Mouse (Mus musculus) bone marrow macrophage, adult 2 months (primary cell): Measurements from ENCODE around the gene Tlr2. TPM values are rescaled to one million over a fixed set of nuclear protein-coding genes. Genes with fewer than 3 reads are reported as not detected.
A peak's percentile ranks its signal among the peaks of the same experiment; 100 is the strongest.
"Not testable (repeated sequence)": the region's sequence is repeated elsewhere in the genome, so short reads cannot be mapped to it uniquely, and the experiment has no call there.

Experiments
- H3K27ac ChIP-seq: 2 replicates; pipeline ENCODE4 v1.5.1; 2012; ENCODE audit warnings: low read depth, low read length; ENCODE audit not compliant: insufficient read depth
- H3K4me1 ChIP-seq: 2 replicates; pipeline ENCODE4 v1.6.1; 2012; ENCODE audit warnings: low read length; ENCODE audit not compliant: control insufficient read depth, insufficient read depth
- H3K4me3 ChIP-seq: 2 replicates; pipeline ENCODE4 v1.5.1; 2012; ENCODE audit warnings: mild to moderate bottlenecking, low read length, moderate library complexity; ENCODE audit not compliant: insufficient read depth
- CTCF ChIP-seq: IDR thresholded peaks from 2 replicates; pipeline ENCODE4 v1.5.1; 2012; ENCODE audit warnings: low read depth, mild to moderate bottlenecking, low read length, moderate library complexity
- POLR2A ChIP-seq: IDR thresholded peaks from 2 replicates; pipeline ENCODE4 v1.6.1; 2012; ENCODE audit warnings: mild to moderate bottlenecking, low read depth, low read length, borderline replicate concordance
- polyA plus RNA-seq: library from polyadenylated mRNA; stranded (reverse); fragments of >200 nt; gene quantifications from 2 replicates; pipeline ENCODE4 v1.2.4, GENCODE M21; 2012; ENCODE audit not compliant: missing spikeins, insufficient read depth, insufficient read length

Tlr2 gene
- 120 and 121 TPM in 2 replicates for polyA plus RNA-seq

GRCm38 (mm10) chr3:83841095-83841850, at the start of gene Tlr2:
TSS of gene Tlr2 (minus strand) at chr3:83841767.
- TF ChIP-seq CTCF = no peak; the same call in 1 of the 2 replicates
- no peak for TF ChIP-seq POLR2A
- peak within 1 kb of the TSS; percentile 89 for H3K4me3 ChIP-seq
- H3K27ac ChIP-seq = peak within 1 kb of the TSS; percentile 89
- peaks cover 60% of the 10 kb centered on the region for H3K4me1 ChIP-seq

DNA sequence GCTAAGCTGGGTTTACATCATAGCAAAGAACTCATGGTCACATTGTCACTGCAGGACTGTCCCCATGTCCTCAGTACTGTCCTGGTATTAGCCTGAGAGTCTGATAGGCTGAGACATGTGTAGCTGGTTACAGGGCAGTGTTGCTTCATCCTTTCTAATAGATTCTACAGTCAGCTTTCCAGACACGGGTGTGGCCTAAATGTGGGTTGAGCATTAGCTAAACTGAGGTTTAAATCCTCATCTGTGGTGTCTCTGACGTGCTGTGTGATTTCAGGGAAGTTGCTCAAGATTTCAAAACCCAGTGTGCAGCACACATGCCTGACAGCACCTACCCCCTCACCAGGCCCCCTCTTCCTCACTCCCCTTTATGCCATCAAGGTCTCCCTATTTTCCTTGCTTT, 43.6 kb upstream of the Tlr2 start:
- Histone ChIP-seq H3K4me3 (no peak overlapping the region), H3K4me1 (peaks cover 20% of the 10 kb centered on the region), H3K27ac (peak overlapping the region; percentile 26; the same call in 1 of the 2 replicates)
- TF ChIP-seq CTCF (no peak), POLR2A (no peak)

DNA sequence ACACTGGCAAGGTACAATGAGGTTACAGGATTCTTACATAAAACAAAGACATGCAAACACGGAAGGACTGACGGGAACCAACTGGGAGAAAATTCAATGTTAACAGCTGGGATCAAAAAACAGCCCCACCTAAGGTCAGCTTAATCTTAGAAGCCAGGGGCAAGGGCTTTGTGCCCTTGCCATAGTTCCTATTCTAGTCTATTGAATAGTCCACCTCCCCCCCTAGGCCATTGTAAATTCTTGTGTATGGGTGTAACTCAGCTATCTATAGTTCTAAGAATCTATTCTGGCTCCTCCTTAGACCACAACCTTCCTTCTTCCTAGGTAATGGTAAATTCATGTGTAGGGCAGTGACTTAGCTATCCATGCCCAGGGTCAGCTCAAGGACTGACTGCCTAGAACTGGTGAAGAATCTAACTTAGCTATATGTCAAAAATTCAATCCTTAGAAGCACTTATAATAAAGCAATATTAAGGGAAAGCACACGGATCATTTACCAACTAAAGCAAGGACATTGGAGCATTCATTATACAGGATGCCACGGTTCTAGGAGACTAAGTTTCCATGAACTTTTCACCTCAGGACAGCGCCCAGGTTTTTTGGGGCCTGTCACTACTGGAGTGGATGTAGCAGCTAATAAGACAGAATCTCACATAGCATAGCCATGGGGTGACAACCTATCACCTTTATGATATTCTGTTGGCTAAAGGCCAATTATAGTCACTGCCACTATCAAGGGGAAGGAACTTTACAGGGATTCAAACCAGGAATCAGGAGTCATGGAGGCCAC, 37.9 kb upstream of the Tlr2 start:
- not testable (repeated sequence) for H3K27ac ChIP-seq, H3K4me1 ChIP-seq, H3K4me3 ChIP-seq

DNA sequence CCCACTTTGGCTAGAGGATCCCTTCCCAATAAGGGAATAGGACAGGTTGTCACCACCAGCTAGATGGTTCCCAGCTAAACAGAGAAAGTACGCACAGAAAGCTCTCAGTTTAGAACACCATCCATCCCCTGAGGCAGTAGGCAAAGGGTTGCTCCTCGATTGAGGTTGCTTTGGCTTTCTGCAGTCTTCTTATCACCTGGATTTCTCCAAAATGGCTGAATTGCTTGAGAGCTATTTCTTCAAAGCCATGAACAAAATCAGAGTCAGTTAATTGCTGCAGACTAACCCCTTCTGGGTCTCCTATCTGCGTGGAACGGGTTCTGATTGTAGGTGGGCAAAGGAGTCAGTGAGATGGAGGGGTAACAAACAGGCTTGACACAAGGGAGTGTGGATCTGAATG, 37.2 kb upstream of the Tlr2 start:
- H3K4me1 ChIP-seq = peaks cover 9% of the 10 kb centered on the region
- no peak overlapping the region for H3K4me3 ChIP-seq
- TF ChIP-seq POLR2A (no peak), CTCF (no peak)
- no peak overlapping the region for H3K27ac ChIP-seq

DNA sequence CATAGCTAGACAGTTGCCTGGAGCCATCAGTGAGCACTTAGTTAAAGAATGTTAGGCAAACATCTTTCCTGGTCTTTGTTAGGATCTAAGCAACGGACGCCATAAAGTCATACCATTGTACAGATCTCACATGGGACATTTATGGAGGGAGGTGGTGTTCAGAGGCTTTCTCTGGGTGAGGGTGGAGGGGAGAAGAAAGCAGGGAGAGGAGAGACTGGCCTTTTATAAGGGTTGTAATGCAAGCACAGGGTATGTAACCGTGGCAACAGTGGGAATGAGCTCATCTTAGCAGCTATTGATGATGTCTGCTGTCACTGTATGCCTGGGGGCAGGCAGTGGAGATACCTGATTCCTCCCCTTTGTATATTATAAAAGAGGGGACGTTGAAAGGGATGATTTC, 34.7 kb upstream of the Tlr2 start:
- Histone ChIP-seq H3K4me1 (peaks cover 9% of the 10 kb centered on the region), H3K4me3 (no peak overlapping the region), H3K27ac (no peak overlapping the region)
- no peak for TF ChIP-seq POLR2A
- no peak for TF ChIP-seq CTCF

DNA sequence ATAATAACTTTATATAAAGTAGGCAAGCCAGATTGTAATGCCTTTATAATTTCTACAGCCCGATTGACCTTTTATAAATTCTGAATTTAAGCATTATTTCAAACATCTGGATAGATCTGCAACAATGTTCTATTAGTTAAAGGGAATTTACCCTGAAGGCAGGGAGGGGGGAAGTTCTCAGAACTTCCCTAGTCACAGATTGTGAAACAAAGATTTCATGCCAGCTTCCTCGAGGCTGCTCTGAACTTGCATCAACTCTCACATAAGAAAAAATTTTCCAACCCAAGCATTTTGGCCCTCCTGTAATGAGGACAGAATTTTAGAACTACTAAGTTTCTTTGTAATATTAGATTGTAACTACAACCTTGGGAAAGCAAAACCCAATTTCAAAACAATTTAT, 33.5 kb upstream of the Tlr2 start:
- not testable (repeated sequence) for H3K27ac ChIP-seq, H3K4me3 ChIP-seq, H3K4me1 ChIP-seq

- not testable (repeated sequence) for H3K4me3 ChIP-seq, H3K27ac ChIP-seq, H3K4me1 ChIP-seq
These were observed 31.3 kb upstream of the Tlr2 start for GRCm38 (mm10) chr3:83872853-83873252.

DNA sequence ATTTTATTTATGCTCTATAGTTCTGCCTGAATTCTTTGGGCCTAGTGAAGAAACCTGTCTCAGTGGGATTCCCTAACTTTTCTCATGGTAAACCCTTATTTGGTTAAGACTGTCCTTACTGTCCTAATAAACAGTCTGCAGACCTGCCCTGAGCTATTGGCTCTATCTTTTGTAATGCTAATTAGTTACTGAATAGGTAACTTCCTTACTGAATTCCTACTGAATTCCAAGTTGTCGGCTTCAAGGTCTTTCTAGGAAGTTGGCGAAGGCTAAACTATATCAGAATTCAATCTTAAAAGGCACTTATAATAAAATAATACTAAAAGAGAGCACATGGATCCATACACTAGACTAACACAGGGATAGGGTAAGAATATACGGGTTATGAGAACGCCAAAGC, 30.4 kb upstream of the Tlr2 start:
- H3K4me3 ChIP-seq, H3K27ac ChIP-seq: not testable (repeated sequence)
- peaks cover 12% of the 10 kb centered on the region for H3K4me1 ChIP-seq

DNA sequence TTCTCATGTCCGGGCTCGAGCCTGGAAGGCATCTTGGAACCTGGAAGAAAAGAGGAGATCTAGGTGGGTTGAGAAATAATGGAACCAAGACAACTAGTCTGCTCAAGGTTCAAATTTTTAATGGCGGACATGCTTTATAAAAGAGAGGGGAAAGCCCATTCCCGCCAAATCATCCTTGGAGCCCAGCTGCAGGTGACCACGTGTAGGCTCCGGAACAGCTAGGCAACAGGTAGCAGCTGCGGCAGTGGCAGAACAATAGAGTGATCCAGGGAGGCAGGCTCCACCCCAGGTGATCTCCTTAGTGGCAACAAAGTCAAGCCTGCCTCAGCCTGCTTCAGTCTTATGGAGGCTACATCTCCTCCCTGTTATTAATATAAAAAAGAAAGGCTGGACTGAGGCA, 30.0 kb upstream of the Tlr2 start:
- H3K4me1 ChIP-seq = peaks cover 14% of the 10 kb centered on the region
- H3K27ac ChIP-seq, H3K4me3 ChIP-seq: not testable (repeated sequence)

DNA sequence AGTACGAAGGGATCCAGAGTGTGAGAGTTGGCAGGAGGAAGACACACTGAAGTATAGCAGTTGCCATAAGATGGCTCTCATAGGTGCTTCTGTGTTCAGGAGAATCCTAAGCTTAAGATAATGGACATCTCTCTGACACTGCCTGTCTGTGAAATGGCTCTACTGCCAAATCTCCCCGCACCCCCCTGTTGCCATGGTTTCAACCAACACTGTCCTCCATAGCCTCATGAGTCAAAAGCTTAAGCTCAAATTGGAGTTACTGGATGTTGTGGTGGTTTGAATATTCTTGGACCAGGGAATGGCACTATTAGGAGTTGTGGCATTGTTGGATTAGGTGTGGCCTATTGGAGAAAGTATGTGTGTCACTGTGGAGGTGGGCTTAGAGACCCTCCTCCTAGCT, 28.2 kb upstream of the Tlr2 start:
- H3K4me3 ChIP-seq = no peak overlapping the region
- no peak overlapping the region for H3K27ac ChIP-seq
- no peak for TF ChIP-seq CTCF
- no peak for TF ChIP-seq POLR2A
- peaks cover 12% of the 10 kb centered on the region for H3K4me1 ChIP-seq

DNA sequence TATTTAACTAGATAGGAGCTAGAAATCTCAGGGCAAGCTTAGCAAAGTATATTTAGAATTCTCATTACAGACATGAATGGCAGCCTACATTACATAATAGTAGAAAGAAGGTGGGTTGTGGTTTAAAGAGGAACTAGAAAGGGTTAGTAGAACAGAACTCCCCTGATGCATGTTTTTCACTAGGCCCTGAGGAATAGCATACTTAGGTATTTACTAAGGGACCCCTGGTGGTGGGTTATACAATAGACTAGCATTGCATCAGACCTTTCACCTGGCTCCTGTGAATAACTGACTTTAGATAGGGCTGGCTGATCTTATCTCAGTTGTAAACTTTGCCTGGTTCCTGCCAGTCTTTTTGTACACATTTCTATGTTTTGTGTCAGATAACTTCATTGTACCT, 25.5 kb upstream of the Tlr2 start:
- peaks cover 32% of the 10 kb centered on the region for H3K4me1 ChIP-seq
- H3K27ac ChIP-seq, H3K4me3 ChIP-seq: not testable (repeated sequence)
